ENCODE assay signal across 42 mouse cellular contexts in the genomic region with DNA sequence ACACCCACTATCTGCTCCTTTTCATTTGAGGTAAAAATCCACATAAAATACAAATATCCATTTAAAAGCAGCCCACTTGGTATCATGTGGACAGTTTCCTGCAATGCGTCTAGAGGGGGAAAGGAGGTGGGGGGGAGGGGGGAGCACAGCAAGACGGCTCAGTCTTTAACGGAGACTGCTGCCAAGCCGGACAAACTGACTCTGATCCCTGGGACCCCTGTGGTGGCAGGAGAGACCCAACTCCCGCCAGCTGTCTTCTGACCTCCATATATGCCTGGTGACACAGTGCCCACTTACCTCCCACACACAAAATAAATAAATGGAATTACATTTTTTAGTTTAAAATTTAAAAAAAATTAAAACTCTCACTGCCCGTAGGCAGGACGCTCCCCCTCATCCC. TPM values are rescaled to one million over a fixed set of nuclear protein-coding genes. Genes with fewer than 3 reads are reported as not detected.
"Had no signal": no experiment of that assay in that cellular context is flagged by ENCODE, and none has a peak within 500 bp of the region (broad histone marks: within the 10 kb centered on the region; RNA-seq: fewer than 3 reads in every experiment).

No protein-coding gene starts in this region.

- H3K9ac ChIP-seq: limb, embryonic 12.5 days; limb, embryonic 13.5 days; limb, embryonic 15.5 days; liver, embryonic 14.5 days; liver, embryonic 15.5 days; liver, postnatal 0 days; lung, embryonic 14.5 days; lung, embryonic 15.5 days; midbrain, embryonic 12.5 days; midbrain, embryonic 13.5 days; midbrain, embryonic 15.5 days; neural tube, embryonic 12.5 days; neural tube, embryonic 13.5 days had no signal

- H3K27me3 ChIP-seq: limb, embryonic 12.5 days; limb, embryonic 13.5 days; limb, embryonic 15.5 days; liver, embryonic 15.5 days; lung, embryonic 15.5 days; midbrain, embryonic 12.5 days; midbrain, embryonic 13.5 days; midbrain, embryonic 15.5 days; neural tube, embryonic 12.5 days; neural tube, embryonic 13.5 days had no signal

- ATAC-seq: liver, postnatal 0 days; lung, postnatal 0 days; midbrain, embryonic 13.5 days; midbrain, embryonic 15.5 days; midbrain, embryonic 16.5 days had no signal

- H3K36me3 ChIP-seq: liver, embryonic 15.5 days; lung, embryonic 15.5 days; midbrain, embryonic 15.5 days had no signal

- DNase-seq: liver; liver, postnatal 0 days; lung, adult 18-20 months; lung, adult 2 months; lung, embryonic 14.5 days; lung, postnatal 10 days; lung, postnatal 14 days; lung, postnatal 36 days; lung, postnatal 4 days; midbrain, embryonic 14.5 days had no signal

- H3K4me2 ChIP-seq: limb, embryonic 12.5 days; limb, embryonic 13.5 days; limb, embryonic 15.5 days; liver, embryonic 11.5 days; liver, embryonic 15.5 days; lung, embryonic 14.5 days; lung, embryonic 15.5 days; midbrain, embryonic 11.5 days; midbrain, embryonic 12.5 days; midbrain, embryonic 13.5 days; midbrain, embryonic 15.5 days; neural tube, embryonic 12.5 days; neural tube, embryonic 13.5 days had no signal

- H3K27ac ChIP-seq: limb, embryonic 10.5 days; limb, embryonic 12.5 days; limb, embryonic 13.5 days; limb, embryonic 15.5 days; liver, embryonic 14.5 days; liver, embryonic 15.5 days; lung, embryonic 15.5 days; macrophage; midbrain, embryonic 12.5 days; midbrain, embryonic 13.5 days; midbrain, embryonic 15.5 days; neural tube, embryonic 12.5 days; neural tube, embryonic 13.5 days had no signal

- H3K4me3 ChIP-seq: limb, embryonic 10.5 days; limb, embryonic 12.5 days; limb, embryonic 13.5 days; limb, embryonic 15.5 days; liver, embryonic 15.5 days; lung, embryonic 15.5 days; megakaryocyte, embryonic 14.5 days; midbrain, embryonic 10.5 days; midbrain, embryonic 12.5 days; midbrain, embryonic 13.5 days; midbrain, embryonic 15.5 days; myocyte; neural tube, embryonic 12.5 days; neural tube, embryonic 13.5 days had no signal

- H3K9me3 ChIP-seq: limb, embryonic 10.5 days; limb, embryonic 12.5 days; limb, embryonic 13.5 days; limb, embryonic 15.5 days; liver, embryonic 15.5 days; lung, embryonic 15.5 days; megakaryocyte, embryonic 14.5 days; midbrain, embryonic 10.5 days; midbrain, embryonic 12.5 days; midbrain, embryonic 13.5 days; midbrain, embryonic 15.5 days; neural tube, embryonic 12.5 days; neural tube, embryonic 13.5 days had no signal

RNA-seq across cellular contexts. Expression of a gene that starts 30.5 kb away (rescaled TPM):
- total RNA-seq: left cerebral cortex, postnatal 14 days; left cerebral cortex, postnatal 25 days; left cerebral cortex, postnatal 36 days; liver, adult 2 months; megakaryocyte progenitor cell, adult 5-6 weeks; megakaryocyte, adult 5-6 weeks; megakaryocyte-erythroid progenitor cell, adult 5-6 weeks; monocyte, adult 5-6 weeks had no signal
- polyA plus RNA-seq: limb, embryonic 10.5 days; limb, embryonic 11.5 days; limb, embryonic 12.5 days; limb, embryonic 13.5 days; limb, embryonic 14.5 days; limb, embryonic 15.5 days; liver, adult 2 months; liver, embryonic 11.5 days; liver, embryonic 14.5 days; liver, embryonic 15.5 days; liver, embryonic 16.5 days; liver, postnatal 0 days; lung, embryonic 14.5 days; macrophage; midbrain, embryonic 10.5 days; midbrain, embryonic 11.5 days; midbrain, embryonic 12.5 days; midbrain, embryonic 13.5 days; midbrain, embryonic 14.5 days; myocyte; neural tube, embryonic 11.5 days; neural tube, embryonic 12.5 days; neural tube, embryonic 13.5 days had no signal
